Mouse (Mus musculus): ENCODE measurements around the gene Gpsm3. TPM values are rescaled to one million over a fixed set of nuclear protein-coding genes. Genes with fewer than 3 reads are reported as not detected.

Gene Gpsm3
- polyA plus RNA-seq, 3 experiments from 2014 or later: 236 to 278 (median 276) TPM

- no peak for ATAC-seq
Observed at GRCm38 (mm10) chr17:34583397-34583796, 6.2 kb upstream of the Gpsm3 start.

GRCm38 (mm10) chr17:34583819-34584218, 5.8 kb upstream of the Gpsm3 start:
- ATAC-seq: no peak

- no peak for ATAC-seq
Observed at GRCm38 (mm10) chr17:34585121-34585520, 4.5 kb upstream of the Gpsm3 start.

- ATAC-seq: no peak
Observed at GRCm38 (mm10) chr17:34585877-34586771, 3.5 kb upstream of the Gpsm3 start.

GRCm38 (mm10) chr17:34586796-34587422, 2.7 kb upstream of the Gpsm3 start:
- peak; percentile 62 for ATAC-seq

GRCm38 (mm10) chr17:34587423-34587811, 2.2 kb upstream of the Gpsm3 start:
- peak; percentile 76 for ATAC-seq

- no peak for ATAC-seq
Observed at GRCm38 (mm10) chr17:34587814-34588213, 1.8 kb upstream of the Gpsm3 start.

GRCm38 (mm10) chr17:34588767-34589166, 839 bp upstream of the Gpsm3 start:
- ATAC-seq: no peak

GRCm38 (mm10) chr17:34589206-34589605, 400 bp upstream of the Gpsm3 start:
- no peak for ATAC-seq

GRCm38 (mm10) chr17:34590154-34590987, 765 bp downstream of the Gpsm3 start:
- no peak for ATAC-seq

GRCm38 (mm10) chr17:34591029-34591993, 1.7 kb downstream of the Gpsm3 start, which contains the start of gene Pbx2:
Gene Pbx2, plus strand, starts transcription at chr17:34591266.
- no peak for ATAC-seq

GRCm38 (mm10) chr17:34591994-34592375, 2.4 kb downstream of the Gpsm3 start:
- peak; percentile 51 for ATAC-seq

GRCm38 (mm10) chr17:34592581-34593549, 3.3 kb downstream of the Gpsm3 start:
- ATAC-seq: no peak

- no peak for ATAC-seq
Observed at GRCm38 (mm10) chr17:34593752-34594525, 4.3 kb downstream of the Gpsm3 start.

GRCm38 (mm10) chr17:34596098-34596497, 6.5 kb downstream of the Gpsm3 start:
- no peak for ATAC-seq

GRCm38 (mm10) chr17:34597566-34598095, 8.0 kb downstream of the Gpsm3 start, which contains the start of gene Ager:
Gene Ager, plus strand, starts transcription at chr17:34597862.
- no peak for ATAC-seq

GRCm38 (mm10) chr17:34599891-34600290, 10.3 kb downstream of the Gpsm3 start:
- no peak for ATAC-seq

- no peak for ATAC-seq
Observed at GRCm38 (mm10) chr17:34601796-34602195, 12.2 kb downstream of the Gpsm3 start.

- peak; percentile 82 for ATAC-seq
Observed at GRCm38 (mm10) chr17:34603375-34604060, 13.9 kb downstream of the Gpsm3 start, which contains the start of gene Rnf5. Gene Rnf5, minus strand, starts transcription at chr17:34603690.
